Mouse (Mus musculus) CH12.LX (cell line): ENCODE data around the gene Yap1.

Source experiments
- CTCF ChIP-seq, 2 experiments: IDR thresholded peaks in 1 of 2; conservative IDR thresholded peaks in 1 of 2; 2 replicates each; pipeline ENCODE4 v1.5.1; 2011 to 2012; ENCODE audit warnings: low read depth in 2 of 2, low read length in 2 of 2, improper control_type of control experiment in 1 of 2, inconsistent platforms in 1 of 2, mild to moderate bottlenecking in 1 of 2, moderate library complexity in 1 of 2
- EP300 ChIP-seq: IDR thresholded peaks from 2 replicates; pipeline ENCODE4 v1.6.1; 2011; ENCODE audit warnings: low read length, improper control_type of control experiment
- HCFC1 ChIP-seq: IDR thresholded peaks from 2 replicates; pipeline ENCODE4 v1.6.1; 2012; ENCODE audit warnings: low read depth, mild to moderate bottlenecking, inconsistent platforms, low read length, improper control_type of control experiment
- NELFE ChIP-seq: IDR thresholded peaks from 2 replicates; pipeline ENCODE4 v1.6.1; 2011; ENCODE audit warnings: low read depth, low read length, improper control_type of control experiment
- POLR2AphosphoS2 ChIP-seq: IDR thresholded peaks from 2 replicates; pipeline ENCODE4 v1.6.1; 2011; ENCODE audit warnings: low read depth, low read length, improper control_type of control experiment
- TCF12 ChIP-seq: IDR thresholded peaks from 2 replicates; pipeline ENCODE4 v1.6.1; 2014; ENCODE audit warnings: low read depth, mild to moderate bottlenecking, inconsistent platforms, low read length, improper control_type of control experiment
- ZNF384 ChIP-seq: IDR thresholded peaks from 2 replicates; pipeline ENCODE4 v1.6.1; 2012; ENCODE audit warnings: low read depth, low read length, improper control_type of control experiment, inconsistent platforms

DNA sequence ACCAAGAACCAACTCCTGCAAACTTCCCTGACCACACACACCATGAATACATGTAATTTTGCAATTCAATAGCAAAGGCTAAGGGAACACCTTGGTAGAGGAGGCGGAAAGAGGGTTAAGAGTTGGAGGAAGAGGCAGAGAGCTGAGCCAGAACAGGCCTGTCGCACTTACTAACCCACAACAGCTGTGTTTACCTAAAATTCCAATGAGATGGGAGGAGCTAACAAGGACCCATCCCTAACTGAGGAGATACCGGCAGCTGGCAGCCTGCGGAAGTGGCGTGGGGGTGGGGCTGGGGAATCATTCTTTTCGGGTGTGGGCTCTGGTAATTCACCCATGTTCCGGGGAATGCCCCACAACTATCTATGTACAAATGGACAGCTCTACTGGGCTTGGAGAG lies 31.1 kb upstream of the Yap1 start:
- TF ChIP-seq CTCF (conservative IDR thresholded peaks at IDR 0.05 in 1 of 2, IDR thresholded peaks at IDR 0.05 in 1 of 2; ENCODE audit: low read depth in 2 of 2, low read length in 2 of 2) (no peak), EP300 (no peak), HCFC1 (no peak), NELFE (no peak), TCF12 (no peak), ZNF384 (no peak), POLR2AphosphoS2 (no peak)
